Mouse (Mus musculus): ENCODE data around the gene Naaa.
A peak's percentile ranks its signal among the peaks of the same experiment; 100 is the strongest.

Naaa gene

GRCm38 (mm10) chr5:92277437-92278394 is at the start of gene Naaa:
Naaa (minus strand) TSS chr5:92278170.
- peak; percentile 90 for DNase-seq

- DNase-seq: no peak
These were observed 49.4 kb upstream of the Naaa start for GRCm38 (mm10) chr5:92327367-92327766.

DNA sequence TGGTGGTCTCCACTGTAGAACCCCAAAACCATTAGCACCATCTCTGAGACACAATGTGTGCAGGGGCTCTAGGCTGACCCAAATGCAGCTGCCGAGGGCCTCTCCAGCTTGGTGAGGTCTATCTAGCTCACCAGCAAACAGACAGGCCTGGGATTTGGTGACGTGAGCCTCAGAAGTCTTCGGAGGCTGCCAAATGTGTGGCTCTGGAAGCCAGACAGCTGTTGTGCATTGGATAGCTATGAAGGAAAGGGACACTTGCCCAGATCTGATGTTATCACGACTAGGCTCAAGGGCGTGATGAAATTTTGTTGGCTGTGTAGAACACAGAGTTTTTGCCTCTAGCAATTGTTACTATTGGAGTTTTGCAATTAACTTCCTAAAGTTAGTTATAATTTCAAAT is 45.3 kb upstream of the Naaa start:
- DNase-seq: no peak

DNA sequence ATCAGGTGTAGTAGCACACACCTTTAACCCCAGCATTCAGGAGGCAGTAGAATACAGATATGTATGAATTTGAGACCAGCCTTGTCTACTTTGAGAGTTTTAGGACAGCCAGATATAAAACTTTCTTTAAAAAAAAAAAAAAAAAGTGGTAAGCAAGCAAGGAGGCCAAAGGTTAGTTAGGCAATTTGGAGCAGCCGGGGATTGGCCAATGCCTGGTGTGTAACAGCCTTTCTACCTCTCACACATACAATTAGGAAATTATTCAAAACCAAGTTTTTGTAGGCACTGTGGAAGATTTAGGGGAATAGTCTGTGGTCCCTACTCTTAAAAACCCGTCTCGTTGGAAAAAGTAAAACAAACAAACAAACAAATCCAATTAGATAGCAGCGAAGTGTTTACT is 44.6 kb upstream of the Naaa start:
- no peak for DNase-seq

DNA sequence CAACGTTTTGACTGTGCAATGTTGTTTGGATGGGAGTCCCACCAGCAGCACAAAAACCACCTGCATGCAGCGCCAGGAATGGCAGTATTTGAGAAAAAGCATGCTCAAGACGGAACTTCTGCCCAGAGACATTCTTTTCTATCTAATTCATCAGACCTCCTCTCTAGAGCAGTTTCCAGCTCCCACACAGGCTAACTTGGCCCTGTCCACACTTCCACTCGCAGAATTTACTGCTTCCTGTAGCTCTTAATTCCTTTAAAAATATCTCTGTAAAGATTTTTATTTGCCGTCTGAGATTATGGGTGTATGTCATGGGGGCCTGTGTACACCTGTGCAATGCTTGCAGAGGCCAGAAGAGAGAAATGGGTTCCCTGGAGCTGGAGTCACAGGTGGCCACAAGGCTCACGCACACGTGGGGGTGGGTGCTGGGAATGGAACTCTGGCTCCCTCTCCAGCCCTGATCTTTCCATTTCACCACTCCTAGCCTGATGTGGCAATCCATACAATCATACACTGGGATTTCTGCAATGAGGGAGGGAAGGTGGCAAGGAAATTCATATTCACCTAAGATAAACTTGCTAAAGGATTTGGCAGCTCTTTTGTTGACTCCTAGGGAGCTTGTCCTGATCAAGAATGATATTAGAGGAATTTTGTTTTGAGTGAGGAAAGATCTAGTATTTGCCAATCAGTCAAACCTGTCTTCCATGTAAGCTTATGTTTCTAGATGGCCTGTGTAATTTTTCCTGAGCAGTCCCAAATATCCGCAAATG is 43.8 kb upstream of the Naaa start:
- DNase-seq: no peak

DNA sequence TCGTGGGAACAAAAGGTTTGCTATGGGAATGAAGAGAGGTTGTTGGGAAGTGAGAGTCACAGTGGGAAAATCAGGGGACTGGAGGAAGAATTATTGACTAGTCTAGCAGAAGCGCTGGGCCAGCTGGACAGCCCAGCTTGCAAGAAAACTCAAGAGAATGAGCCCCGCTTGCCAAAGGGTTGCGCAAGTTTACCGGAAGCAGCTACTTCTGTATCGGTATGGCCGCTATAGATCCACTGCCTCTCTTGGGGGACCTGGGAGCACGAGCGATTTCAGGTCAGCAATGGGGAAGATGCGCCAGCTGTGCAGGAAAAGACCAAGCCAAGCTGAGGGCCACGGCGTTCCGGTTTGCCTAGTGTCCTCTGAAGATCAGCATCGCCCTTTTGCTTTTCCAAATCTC is 40.6 kb upstream of the Naaa start:
- no peak for DNase-seq

DNA sequence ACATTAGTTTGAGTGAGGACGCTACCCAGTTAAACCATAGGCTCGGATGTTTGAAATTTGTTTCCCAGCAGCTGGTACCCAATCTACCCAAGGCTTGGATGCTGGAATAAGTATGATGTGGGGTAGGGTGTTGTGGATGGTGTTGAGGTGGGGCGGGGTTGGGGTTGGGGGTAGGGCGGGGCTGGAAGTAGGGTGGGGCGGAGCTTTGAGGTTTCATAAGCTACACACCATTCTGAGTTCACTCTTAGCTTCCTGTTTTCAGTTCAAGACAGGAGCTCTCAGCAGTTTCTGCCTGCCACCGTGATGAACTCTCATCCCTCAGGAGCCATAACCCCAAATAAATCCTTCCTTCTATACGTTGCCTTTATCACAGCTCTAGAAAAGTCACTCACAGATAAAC is 40.1 kb upstream of the Naaa start:
- DNase-seq: no peak

- no peak for DNase-seq
These were observed 35.8 kb upstream of the Naaa start for GRCm38 (mm10) chr5:92313776-92314175.

- peak; percentile 93 for DNase-seq
These were observed 34.2 kb upstream of the Naaa start for GRCm38 (mm10) chr5:92312046-92312715.

DNA sequence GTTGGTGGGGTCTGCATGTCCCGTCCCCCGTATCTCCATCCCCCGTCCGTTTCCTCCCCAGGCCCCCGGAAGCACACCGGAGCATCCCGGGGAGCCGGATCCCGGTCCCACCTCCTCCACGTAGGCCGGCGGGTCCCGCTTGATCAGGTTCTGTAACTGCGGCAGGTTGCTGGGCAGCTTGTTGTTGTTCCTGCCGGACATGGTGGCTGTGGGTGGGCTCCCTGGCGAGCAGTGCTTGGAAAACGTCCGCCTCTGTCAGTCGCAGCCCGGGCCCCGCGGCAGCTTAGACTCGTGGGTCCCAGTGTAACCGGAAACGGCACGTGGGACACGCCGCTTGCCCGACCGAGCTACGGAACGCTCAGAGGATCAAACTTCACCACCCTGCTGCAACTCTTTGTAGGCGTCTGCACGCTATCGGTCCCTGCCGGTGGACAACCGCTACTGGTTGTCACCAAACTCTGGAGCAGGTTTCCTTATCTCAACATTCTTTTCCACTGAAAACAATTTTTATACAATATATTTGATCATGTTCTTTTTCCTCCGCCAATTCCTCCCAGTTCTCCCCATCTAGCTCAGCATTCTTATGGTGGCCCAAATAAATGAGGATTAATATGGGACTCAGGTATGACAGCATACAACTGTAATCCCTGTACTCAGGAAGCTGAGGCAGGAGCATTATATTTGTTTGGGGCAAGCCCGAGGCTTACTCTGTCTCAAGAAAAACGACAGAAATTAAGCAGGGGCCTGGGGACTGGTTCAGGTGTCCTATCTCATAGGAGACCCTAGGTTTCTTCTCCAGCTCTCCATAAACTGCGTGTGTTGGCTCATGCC is 31.9 kb upstream of the Naaa start, which contains the start of gene Sdad1:
Gene Sdad1, minus strand, starts transcription at position 799 of the 831 bp plus-strand sequence.
- peak; percentile 92 for DNase-seq

DNA sequence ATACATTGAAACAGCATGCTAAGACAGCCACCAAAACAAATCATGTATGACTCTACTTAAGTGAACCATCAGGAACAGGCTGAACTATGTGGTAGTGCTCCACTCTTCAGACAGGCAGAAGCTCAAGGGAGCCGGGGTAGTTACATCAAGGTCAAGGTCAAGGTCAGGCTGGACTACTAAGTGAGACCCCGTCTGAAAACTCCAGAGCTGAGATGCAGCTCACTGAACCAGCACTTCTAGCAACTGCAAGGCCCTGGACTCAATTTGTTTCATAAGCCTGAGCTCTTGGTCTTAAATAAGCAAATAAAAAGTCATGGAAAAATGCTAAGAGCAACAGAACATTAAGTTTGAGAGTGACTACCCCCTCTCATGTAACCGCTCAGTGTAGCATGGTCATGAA is 26.3 kb upstream of the Naaa start:
- no peak for DNase-seq

DNA sequence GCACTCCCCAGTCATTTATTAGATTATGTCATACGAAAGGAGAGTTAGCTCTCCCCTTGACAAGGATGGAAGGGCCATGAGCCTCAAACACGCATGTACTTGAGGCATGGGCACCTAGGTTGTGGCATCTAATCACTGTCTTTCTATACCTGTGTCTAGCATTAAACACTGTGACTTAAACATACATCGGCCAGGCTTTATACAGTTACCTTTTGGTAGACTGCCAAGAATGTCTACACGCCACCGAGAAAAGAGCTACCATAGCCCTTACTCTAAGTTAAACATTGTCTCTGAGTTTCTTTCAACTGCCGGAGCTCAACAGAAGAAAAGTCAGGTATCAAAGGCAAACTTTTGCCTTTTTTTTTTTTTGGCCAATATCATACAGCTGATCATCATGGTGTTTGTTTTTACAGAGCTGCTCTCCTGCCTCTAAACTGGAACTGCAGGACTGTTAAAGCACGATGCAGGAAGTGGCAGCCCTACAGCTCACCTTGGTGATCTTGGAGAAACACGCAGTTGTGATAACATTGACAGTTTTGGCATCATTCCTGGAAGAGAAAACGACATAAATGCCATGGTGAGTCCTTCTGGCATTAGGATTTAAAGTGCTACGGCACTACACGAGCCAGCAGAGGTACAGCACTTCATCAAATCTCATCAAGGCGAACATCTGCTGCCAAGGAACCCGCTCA is 24.3 kb upstream of the Naaa start:
- DNase-seq: no peak

GRCm38 (mm10) chr5:92294525-92294924 is 16.6 kb upstream of the Naaa start:
- DNase-seq: no peak

DNA sequence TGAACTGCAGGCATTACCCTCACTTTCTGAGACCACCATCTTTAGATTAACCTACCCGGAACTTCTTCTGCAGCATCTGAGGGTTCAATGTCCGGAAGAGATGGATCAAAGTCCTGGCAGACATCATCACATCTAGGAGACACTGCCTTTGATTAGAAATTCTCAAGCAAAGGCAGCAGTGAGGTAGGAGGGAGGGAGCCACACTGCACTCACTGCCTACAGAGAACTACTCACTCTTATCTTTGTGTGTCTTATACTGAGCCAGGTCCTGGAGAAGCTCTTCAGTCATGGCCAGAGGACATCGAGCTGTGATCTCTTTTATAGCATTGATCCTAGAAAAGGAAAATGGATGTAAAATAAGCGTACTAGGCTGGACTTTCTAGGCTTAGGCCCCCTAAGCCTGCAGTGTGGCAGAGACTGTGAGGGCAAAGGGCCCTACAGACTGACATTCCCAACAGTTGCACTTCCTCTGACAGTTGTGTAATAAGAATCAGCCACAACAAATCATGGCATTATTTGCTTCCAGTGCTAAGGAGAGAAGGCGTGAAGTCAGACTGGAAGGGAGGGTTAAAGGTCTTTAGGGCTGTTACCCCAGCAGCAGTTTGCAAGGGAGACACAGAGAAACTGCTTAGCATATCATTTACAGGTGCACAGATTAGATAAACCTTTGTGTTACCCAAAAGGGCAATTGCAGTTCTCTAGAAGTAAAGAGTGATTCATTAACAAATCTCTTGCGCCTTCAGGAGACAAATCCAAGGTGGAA is 13.9 kb upstream of the Naaa start:
- DNase-seq: no peak

GRCm38 (mm10) chr5:92287840-92288239 is 9.9 kb upstream of the Naaa start:
- DNase-seq: no peak

- DNase-seq: no peak
These were observed 5.1 kb upstream of the Naaa start for GRCm38 (mm10) chr5:92283107-92283506.

DNA sequence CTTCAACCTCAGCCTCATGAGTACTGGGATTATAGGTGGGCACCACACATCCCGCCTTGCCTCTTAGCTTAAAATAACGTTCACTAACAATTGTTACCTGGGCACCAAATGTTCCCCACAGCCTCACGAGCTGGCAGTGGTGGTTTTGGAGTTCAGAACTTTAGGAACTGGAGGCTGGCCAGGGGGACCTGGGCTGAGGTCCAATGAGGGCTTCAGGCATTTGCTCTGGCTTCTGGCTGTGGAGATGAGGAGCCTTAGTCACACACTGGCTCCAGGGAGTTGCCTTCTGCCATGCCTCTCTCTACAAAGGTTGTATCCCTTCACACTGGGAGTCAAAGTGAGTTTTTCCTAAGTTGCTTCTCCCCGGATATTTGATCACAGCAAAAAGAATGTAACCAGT is 4.6 kb upstream of the Naaa start:
- DNase-seq: no peak

DNA sequence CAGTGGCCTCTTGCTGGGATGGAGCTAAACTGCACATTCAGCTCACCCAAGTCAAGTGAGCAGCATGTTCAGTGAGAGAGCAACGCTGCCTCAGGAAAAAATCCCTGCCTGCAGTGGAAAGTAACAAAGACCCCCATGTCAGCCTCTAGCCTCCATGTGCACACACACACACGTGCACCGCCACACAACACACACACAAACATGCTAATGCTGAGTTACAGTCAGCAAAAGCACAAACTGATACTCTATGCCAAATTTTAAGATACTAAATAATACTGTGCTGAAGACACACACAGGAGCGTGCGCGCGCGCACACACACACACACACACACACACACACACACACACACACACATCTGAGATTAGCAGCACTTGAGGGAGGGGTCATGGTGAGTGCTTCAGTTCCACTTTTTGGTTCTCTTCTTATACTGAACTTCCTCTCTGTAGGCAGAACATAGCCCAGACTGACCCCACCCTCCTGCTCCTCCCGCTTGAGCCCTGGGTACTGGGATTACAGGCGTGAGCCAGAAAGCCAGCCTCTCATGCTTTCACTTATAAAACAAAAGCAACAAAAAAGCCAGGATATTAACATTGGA is 1.1 kb upstream of the Naaa start:
- peak; percentile 22 for DNase-seq

DNA sequence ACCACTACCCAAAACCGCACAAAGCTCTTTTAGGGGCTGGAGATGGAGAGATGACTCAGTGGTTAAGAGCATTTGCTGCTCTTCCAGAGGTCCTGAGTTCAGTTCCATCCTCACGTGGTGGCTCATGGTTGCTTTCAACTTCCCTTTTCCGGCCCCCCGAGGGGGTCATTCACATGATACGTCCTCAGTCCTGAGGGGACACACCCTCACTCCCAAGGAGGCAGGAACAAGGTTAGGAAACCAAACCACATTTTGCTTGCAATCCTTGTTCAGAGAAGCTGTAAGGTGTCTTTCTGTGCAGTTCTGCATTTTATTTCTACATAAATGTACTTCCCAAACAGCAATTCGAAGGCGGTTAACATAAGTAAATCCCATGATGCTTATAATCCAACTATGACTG is 7.5 kb downstream of the Naaa start:
- no peak for DNase-seq

DNA sequence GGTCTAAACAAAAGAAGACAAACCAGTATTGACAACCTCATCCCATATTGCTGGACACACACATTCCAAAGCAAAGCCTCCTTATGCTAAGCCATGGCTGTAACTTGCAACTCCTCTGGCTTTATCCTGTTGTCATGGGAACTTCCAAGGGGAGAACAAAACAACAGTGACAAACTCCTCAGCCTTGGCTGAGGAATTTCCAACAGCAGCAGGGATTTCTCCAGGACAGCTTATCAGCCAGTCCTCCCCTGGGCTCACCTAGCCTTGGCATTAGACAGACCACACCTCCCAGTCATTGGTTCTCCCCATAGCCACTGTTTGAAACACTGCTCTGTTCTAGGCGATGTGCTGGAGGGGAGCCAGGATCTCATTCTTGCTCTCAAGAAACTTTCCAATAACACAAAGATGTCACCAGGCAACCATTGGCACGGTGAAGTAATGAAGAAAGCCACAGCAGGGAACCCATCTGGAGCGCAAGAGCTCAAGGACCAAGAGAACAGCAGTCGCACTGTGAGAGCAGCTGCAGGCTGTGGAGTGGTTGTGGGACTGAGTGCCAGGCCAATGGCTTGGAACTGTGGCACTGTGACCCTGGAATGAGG is 14.1 kb downstream of the Naaa start:
- DNase-seq: peak; percentile 52
